Mouse (Mus musculus) embryo, embryonic 10 days (tissue): ENCODE measurements at regions not wholly inside any gene's neighbourhood (a gene's known extent, or its start where the extent isn't known, plus 50 kb on each side); places are given as distances from the start of the nearest gene placed in this dataset.
A peak's percentile ranks its signal among the peaks of the same experiment; 100 is the strongest.

Experiments used
- DNase-seq: peaks from one replicate; pipeline ENCODE4 v3.0.0-alpha.2; 2015; ENCODE audit warnings: low spot score

GRCm38 (mm10) chr16:54770871-54771270 is 526.9 kb downstream of the Zpld1 start:
- no peak for DNase-seq

GRCm38 (mm10) chr16:54744188-54744587 is 553.6 kb downstream of the Zpld1 start:
- no peak for DNase-seq

GRCm38 (mm10) chr16:54733516-54733915 is 564.3 kb downstream of the Zpld1 start:
- no peak for DNase-seq

GRCm38 (mm10) chr16:54707880-54708279 is 589.9 kb downstream of the Zpld1 start:
- no peak for DNase-seq

- DNase-seq, result peak; percentile 32
Measured at GRCm38 (mm10) chr16:54682815-54683214, 615.0 kb downstream of the Zpld1 start.

GRCm38 (mm10) chr16:54648728-54649525 is 648.9 kb downstream of the Zpld1 start:
- DNase-seq, result no peak

- no peak for DNase-seq
Measured at GRCm38 (mm10) chr16:54647821-54648220, 650.0 kb downstream of the Zpld1 start.

GRCm38 (mm10) chr16:54646252-54646651 is 651.5 kb downstream of the Zpld1 start:
- DNase-seq, result no peak

- no peak for DNase-seq
Measured at GRCm38 (mm10) chr16:54629183-54629582, 668.6 kb downstream of the Zpld1 start.

- DNase-seq, result no peak
Measured at GRCm38 (mm10) chr16:54592643-54593042, 705.1 kb downstream of the Zpld1 start.
